Mouse (Mus musculus) small intestine, adult 2 months (tissue): Measurements from ENCODE around the gene Itgad.

Experiments used
- CTCF ChIP-seq: fragments of 200-500 bp; IDR thresholded peaks from 2 replicates; pipeline ENCODE4 v1.5.1; 2012; ENCODE audit warnings: low read depth, mild to moderate bottlenecking, control low read depth, inconsistent platforms, low read length, moderate library complexity, mixed read lengths; ENCODE audit not compliant: insufficient replicate concordance, insufficient read length; ENCODE audit errors: extremely low read depth
- POLR2A ChIP-seq: fragments of 200-500 bp; IDR thresholded peaks from 2 replicates; pipeline ENCODE4 v1.6.1; 2012; ENCODE audit warnings: low read depth, mild to moderate bottlenecking, control low read depth, inconsistent platforms, low read length, moderate library complexity

DNA sequence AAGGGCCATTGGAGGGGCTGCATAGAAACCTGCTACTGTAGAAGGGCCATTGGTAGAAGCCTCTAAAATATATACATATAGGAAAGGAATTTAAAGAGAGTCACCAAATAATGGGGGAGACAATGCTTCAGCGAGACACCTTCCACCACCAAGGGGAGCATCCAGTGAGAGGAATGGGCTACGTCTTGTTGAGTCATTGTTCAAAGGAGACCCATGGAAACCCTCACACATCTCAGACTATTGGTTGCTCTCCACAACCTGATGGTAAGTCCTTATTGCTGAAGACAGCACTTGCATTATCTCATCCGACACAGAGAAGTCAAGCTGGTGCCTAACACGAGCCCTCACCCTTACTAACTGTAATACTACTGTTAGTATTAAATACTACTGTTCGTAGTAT, 101.6 kb downstream of the Itgad start:
- TF ChIP-seq CTCF (no peak), POLR2A (no peak)
